Mouse (Mus musculus): Measurements from ENCODE around the gene Sspo.

The Sspo gene

DNA sequence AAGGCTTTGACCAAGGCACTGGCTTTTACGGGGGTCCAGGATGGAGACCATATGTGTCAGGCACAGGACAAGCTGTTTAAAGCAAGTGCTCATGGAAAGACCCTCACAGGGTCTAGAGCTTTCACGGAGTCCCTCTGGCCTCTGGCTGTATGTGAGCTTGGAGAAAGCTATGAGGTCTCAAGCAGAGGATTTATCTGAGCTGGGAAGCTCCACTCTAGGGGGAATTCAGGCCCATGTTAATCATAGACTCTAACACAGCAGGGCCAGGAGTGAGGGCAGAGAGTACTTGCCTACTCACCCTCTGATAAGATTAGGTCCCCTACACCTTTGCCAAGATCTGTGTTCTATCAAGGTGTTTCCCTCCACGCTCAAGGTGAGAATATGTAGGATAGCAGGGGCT is 94.6 kb downstream of the Sspo start:
- no peak for DNase-seq

DNA sequence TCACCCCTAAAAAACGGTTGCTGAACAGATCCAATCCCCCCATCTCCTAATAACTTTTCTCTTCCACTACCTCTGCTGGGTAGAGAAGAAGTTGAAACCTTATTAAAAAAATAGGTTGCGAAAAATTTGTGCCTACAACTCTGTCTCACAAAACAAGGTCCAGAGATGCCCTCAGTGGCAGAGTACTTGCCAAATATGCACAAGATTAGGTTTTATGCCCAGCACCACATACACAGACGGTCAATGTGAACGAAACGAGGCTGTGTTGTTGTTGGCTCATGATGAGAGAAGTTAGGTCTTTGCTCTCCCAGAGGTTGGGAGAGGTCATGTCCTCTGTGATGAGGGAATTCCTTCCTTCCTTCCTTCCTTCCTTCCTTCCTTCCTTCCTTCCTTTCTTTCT is 97.2 kb downstream of the Sspo start:
- no peak for DNase-seq

DNA sequence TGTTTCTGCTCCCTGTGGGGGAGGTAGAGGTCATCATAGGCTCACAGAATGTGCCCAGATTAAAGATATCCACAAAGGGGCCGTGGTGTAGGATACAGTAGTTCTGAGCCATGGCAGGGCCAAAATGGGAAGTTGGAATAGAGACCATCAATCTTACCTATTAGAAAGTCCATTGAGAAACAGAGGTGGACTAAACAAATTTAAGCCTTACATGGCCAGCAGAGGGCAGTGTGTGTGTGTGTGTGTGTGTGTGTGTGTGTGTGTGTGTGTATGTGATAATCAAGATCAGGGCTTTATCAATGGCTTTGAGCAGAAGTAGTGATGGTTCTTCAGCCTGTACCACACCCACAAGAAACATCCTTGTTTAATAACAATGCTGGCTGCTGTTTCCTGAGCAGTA is 98.2 kb downstream of the Sspo start:
- DNase-seq, result no peak

DNA sequence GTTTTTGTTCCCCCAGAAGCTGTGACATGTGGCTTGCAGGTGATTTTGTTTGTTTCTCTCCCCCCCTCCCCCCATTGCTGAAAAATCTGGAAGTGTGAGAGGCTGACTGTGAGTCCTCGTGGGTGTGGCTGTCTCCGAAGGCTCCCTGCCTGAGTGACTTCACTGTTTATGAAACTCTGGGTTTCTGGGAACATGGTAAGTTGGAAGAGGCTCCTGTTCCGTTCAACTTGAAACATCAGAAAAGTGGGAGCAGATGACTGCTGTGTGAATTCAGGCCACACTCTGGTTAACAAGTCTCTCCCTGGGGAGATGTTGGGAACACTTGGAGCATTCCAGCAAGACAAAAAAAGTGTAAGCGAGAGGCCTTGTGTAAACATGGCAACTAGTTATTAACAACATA is 98.8 kb downstream of the Sspo start:
- no peak for DNase-seq

DNA sequence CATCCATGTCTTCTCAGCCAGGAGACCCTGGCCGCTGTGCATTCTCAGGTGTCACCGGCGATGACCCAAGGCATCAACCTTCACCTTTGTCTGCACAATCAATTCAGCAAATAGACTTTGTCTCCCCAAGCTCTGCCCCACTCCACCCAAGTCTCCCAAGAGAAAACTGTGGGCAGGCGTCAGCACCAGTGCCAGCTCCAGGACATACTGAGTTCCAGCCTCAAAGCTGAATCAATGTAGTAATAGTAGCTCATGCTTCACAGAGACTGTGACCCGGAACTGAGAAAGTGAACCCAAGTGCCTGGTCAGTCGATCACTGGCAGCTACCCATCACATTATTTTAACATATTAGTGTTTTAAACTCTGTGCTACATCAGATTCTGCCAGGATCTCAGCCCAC is 100.3 kb downstream of the Sspo start:
- DNase-seq, result no peak
